Comparison of ENCODE assay signal across 16 mouse cellular contexts in the genomic region with DNA sequence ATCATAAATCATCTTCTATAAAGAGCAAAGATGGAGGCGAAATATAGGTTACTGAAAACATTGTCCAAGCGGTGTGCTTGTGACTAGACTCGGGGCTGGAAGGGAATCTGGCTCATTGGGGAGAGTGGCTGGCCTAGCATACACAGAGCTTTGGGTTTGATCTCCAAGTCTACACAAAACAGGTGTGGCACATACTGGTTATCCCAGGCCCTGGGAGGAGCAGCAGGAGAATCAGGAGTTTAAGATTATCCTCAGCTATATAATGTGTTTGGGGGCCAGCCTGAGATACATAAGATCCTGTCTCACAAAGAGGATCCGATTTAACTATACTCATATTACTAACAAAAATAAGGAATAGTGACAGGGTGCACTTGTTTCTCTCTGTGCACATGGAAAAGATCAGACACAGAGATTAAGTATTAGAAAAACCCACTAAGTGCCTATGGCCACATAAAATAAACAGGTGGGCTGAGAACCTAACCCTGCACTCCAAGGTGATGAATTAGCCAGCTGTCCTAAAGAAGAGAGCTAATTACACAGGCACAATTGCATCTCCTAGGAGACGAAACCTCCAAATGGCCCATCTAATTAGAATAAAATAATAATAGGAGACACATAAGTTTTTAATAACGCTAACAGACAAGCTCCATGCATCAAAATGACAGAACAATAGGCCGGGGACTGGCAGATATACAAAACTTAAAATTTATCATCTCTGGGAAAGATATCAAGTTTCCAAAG.
A peak's percentile ranks its signal among the peaks of the same experiment; 100 is the strongest.
DNase-seq lines count a peak whose midpoint lies in the region; ATAC-seq lines count a peak whose summit lies in the region.
"Had no signal": no experiment of that assay in that cellular context is flagged by ENCODE, and none has a peak within 500 bp of the region (broad histone marks: within the 10 kb centered on the region; RNA-seq: fewer than 3 reads in every experiment).

No protein-coding gene starts in this region.

- no peak overlapping the region for H3K27ac ChIP-seq in hindbrain, embryonic 11.5 days (ENCODE audit: low read depth, low read length)
- H3K27ac ChIP-seq in hindbrain, embryonic 14.5 days = no peak overlapping the region
- H3K27ac ChIP-seq in limb, embryonic 10.5 days = peak overlapping the region; percentile 36; the same call in 1 of the 2 replicates
- H3K27ac ChIP-seq: intestine, embryonic 15.5 days; liver, embryonic 14.5 days; midbrain, embryonic 12.5 days had no signal

- H3K9ac ChIP-seq in hindbrain, embryonic 11.5 days (ENCODE audit: low read depth, low read length) = no peak overlapping the region
- no peak overlapping the region for H3K9ac ChIP-seq in hindbrain, embryonic 14.5 days
- H3K9ac ChIP-seq: intestine, embryonic 15.5 days; liver, embryonic 14.5 days; midbrain, embryonic 12.5 days had no signal

- WGBS in hindbrain, embryonic 11.5 days = 69% methylated on average over 7 of the region's 7 CpGs
- 62% methylated on average over 7 of the region's 7 CpGs for WGBS in hindbrain, embryonic 14.5 days
- 69% methylated on average over 7 of the region's 7 CpGs for WGBS in limb, embryonic 10.5 days

- ATAC-seq in hindbrain, embryonic 11.5 days (ENCODE audit: low FRiP score) = 0 out of 2 replicates have a peak, but pooled peaks have one; percentile 40
- no peak for ATAC-seq in hindbrain, embryonic 14.5 days (ENCODE audit: low FRiP score)
- ATAC-seq: intestine, embryonic 15.5 days had no signal

- H3K4me2 ChIP-seq in hindbrain, embryonic 11.5 days (replicated peaks; ENCODE audit: low read depth, low read length) = no peak overlapping the region
- no peak overlapping the region for H3K4me2 ChIP-seq in hindbrain, embryonic 14.5 days (replicated peaks)
- H3K4me2 ChIP-seq: intestine, embryonic 15.5 days; midbrain, embryonic 12.5 days had no signal

- no peak for DNase-seq in hindbrain, embryonic 11.5 days (ENCODE audit: low spot score)
- no peak for DNase-seq in hindbrain, embryonic 14.5 days (ENCODE audit: low spot score)
- peak; percentile 28 for DNase-seq in adipocyte (ENCODE audit: low spot score)
- DNase-seq in embryo, embryonic 11 days = peak; percentile 57
- DNase-seq in limb, embryonic 10.5 days (ENCODE audit: low spot score) = no peak
- no peak for DNase-seq in right cerebral cortex, postnatal 36 days (ENCODE audit: low spot score in 2 of 2)
- DNase-seq in urinary bladder, postnatal 36 days (ENCODE audit: low spot score in 2 of 2) = no peak
- DNase-seq: adrenal gland, postnatal 25 days; cerebellum, postnatal 14 days; gastrocnemius, postnatal 10 days; heart, postnatal 14 days; lung, postnatal 14 days had no signal

- H3K9me3 ChIP-seq in hindbrain, embryonic 11.5 days (ENCODE audit: control insufficient read depth, low read length) = no peaks in the 10 kb centered on the region
- no peaks in the 10 kb centered on the region for H3K9me3 ChIP-seq in hindbrain, embryonic 14.5 days (ENCODE audit: control insufficient read depth, low read length)
- H3K9me3 ChIP-seq in limb, embryonic 10.5 days (replicated peaks) = no peaks in the 10 kb centered on the region
- H3K9me3 ChIP-seq: intestine, embryonic 15.5 days; midbrain, embryonic 12.5 days had no signal

- no peaks in the 10 kb centered on the region for H3K27me3 ChIP-seq in hindbrain, embryonic 11.5 days (ENCODE audit: control insufficient read depth, insufficient read depth, low read length)
- no peaks in the 10 kb centered on the region for H3K27me3 ChIP-seq in hindbrain, embryonic 14.5 days (ENCODE audit: control insufficient read depth, insufficient read depth, low read length)
- no peaks in the 10 kb centered on the region for H3K27me3 ChIP-seq in limb, embryonic 10.5 days (ENCODE audit: low read depth, poor library complexity, severe bottlenecking)
- H3K27me3 ChIP-seq: intestine, embryonic 15.5 days; midbrain, embryonic 12.5 days had no signal

- no peak overlapping the region for H3K4me3 ChIP-seq in hindbrain, embryonic 11.5 days (ENCODE audit: low read depth, low read length)
- H3K4me3 ChIP-seq in hindbrain, embryonic 14.5 days (replicated peaks; ENCODE audit: low read length) = no peak overlapping the region
- H3K4me3 ChIP-seq in limb, embryonic 10.5 days = no peak overlapping the region
- H3K4me3 ChIP-seq: erythroblast, embryonic 14.5 days; intestine, embryonic 15.5 days; midbrain, embryonic 12.5 days had no signal

- no peaks in the 10 kb centered on the region for H3K4me1 ChIP-seq in hindbrain, embryonic 11.5 days (replicated peaks; ENCODE audit: control insufficient read depth, insufficient read depth, low read length)
- H3K4me1 ChIP-seq in hindbrain, embryonic 14.5 days (replicated peaks; ENCODE audit: control insufficient read depth, insufficient read depth, low read length) = peaks cover 23% of the 10 kb centered on the region
- peaks cover 23% of the 10 kb centered on the region for H3K4me1 ChIP-seq in limb, embryonic 10.5 days

- H3K36me3 ChIP-seq in hindbrain, embryonic 11.5 days (ENCODE audit: control insufficient read depth, insufficient read depth, low read length) = no peaks in the 10 kb centered on the region
- no peaks in the 10 kb centered on the region for H3K36me3 ChIP-seq in hindbrain, embryonic 14.5 days (replicated peaks; ENCODE audit: control insufficient read depth, insufficient read depth)
- H3K36me3 ChIP-seq in limb, embryonic 10.5 days = no peaks in the 10 kb centered on the region
- H3K36me3 ChIP-seq: intestine, embryonic 15.5 days; midbrain, embryonic 12.5 days had no signal

Comparison
In these comparisons a context has a peak if more than half of its experiments do, and no peak if none do; other contexts are left out.
1. DNase-seq: peak in adipocyte (single experiment) and embryo, embryonic 11 days (single experiment); none in hindbrain, embryonic 11.5 days (single experiment), hindbrain, embryonic 14.5 days (single experiment), limb, embryonic 10.5 days (single experiment), right cerebral cortex, postnatal 36 days (0 of 2) and urinary bladder, postnatal 36 days (0 of 2).